Mouse (Mus musculus): Measurements from ENCODE around the gene Ccdc13.

The Ccdc13 gene

DNA sequence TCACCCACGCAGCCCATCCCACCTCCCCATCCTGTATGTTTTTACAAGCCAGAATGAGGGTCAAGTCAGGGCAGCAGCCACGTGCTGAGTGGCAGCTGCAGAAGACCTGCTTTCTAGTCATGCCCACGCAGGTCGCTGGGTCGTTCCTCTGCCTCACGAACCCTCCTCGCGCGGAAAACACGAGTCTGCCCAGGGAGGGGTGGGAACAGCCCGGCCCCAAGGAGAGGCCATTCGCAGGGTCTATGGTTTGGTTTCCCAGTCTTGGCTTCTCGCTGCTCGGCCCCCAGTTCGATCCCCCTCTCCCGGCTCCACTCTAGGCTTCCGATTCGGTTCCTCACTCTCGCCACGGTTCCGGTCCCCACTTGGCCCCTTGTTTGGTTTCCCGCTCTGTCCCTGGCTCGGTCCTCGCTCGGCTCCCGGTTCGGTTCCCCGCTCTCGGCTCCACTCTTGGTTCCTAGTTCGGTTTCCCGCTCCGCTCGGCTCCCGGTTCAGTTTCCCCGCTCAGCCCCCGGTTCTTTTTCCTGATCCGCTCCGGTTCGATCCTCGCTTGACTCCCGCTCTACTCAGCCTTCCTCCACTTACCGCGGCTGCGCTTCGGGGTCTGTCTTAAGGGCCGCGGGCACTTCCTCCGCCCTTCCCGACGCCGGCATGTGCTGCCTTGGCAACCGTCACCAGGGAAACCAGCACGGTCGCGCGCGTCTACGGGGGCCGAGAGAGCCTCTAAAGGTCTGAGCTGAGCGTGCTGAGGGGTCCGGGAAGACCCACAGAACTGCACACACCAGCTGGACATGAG is at the start of gene Ccdc13:
Gene Ccdc13 (minus strand): TSS at position 633 of the 793 bp plus-strand sequence.
- DNase-seq, result peak; percentile 85 to 87

DNA sequence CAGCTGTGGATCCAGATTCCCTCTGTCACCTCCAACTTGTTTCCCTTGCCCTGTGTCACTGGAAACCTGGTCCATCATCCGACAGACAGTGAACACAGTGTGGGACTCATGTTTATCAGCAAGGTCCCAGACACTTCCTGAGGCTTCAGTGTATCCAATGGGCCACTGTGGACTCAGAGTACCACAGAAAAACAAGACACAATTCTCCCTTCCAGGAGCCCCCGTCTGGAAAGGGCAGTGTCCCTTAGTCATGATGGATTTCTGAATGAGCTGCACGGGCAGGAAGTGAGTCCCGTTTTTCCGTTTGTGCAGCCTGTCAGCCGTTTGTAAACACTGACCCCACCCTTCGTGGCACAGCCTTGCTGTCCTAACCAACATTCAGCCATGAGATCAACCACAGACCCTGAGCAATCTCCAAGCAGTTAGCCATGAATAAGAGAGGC is 42.8 kb upstream of the Ccdc13 start:
- peak; percentile 68 to 82 for DNase-seq

DNA sequence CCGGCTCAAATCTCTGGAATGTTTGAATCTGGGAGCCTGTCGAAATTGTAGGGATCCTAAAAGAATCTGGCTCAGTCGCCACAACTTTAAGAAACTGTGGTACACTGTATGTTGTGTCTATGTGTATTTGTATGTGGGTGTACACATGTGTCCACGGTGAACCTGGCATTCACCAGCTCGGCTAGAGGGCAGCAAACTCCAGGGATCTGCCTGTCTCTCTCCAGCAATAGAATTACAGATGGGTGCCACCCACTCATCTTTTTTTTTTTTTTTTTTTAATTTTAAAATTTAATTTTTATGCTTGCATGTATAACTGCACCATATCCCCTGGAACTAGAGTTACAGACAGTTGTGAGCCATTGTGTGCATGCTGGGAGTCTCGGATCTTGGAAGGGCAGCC is 42.0 kb upstream of the Ccdc13 start:
- peak in 1 of 2 experiments; percentile 33 for DNase-seq

DNA sequence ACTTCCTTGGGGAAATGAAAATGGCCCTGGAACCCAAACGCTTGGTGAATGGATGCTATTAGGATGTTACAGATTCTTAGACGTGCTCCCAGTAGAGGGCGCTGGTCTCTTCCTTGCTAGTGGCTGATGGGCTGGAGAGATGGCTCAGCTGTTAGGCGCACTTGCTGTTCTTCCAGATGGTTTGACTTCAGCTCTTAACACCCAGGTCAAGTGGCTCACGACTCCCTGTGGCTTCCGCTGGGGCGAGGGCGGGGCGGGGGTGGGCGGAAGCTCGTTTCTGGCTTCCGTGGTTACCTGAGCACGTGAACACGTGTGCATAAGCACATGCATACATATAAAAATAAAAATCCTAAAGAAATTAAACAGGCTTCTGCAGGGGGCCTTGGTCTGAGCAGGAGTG is 41.6 kb upstream of the Ccdc13 start:
- peak; percentile 75 to 79 for DNase-seq

- DNase-seq, result peak in 1 of 2 experiments; percentile 74
These were observed 37.9 kb upstream of the Ccdc13 start for GRCm38 (mm10) chr9:121877052-121877740.

DNA sequence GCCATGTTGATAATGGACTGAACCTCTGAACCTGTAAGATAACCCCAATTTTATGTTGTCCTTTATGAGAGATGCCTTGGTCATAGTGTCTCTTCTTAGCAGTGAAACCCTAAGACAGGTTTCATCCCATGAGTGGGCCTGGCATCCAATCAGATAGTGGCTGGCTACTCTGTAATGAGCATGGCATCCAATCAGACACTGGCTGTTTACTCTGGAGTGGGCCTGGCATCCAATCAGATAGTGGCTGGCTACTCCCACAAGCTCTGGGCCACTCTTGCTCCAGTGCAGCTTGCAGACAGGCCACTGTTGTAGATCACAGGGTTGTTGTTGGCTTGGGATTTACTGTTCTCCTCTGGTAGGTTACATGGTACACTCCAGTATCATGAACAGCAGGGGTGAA is 34.3 kb upstream of the Ccdc13 start:
- no peak for DNase-seq

GRCm38 (mm10) chr9:121872062-121872683 is 32.9 kb upstream of the Ccdc13 start:
- DNase-seq, result no peak

DNA sequence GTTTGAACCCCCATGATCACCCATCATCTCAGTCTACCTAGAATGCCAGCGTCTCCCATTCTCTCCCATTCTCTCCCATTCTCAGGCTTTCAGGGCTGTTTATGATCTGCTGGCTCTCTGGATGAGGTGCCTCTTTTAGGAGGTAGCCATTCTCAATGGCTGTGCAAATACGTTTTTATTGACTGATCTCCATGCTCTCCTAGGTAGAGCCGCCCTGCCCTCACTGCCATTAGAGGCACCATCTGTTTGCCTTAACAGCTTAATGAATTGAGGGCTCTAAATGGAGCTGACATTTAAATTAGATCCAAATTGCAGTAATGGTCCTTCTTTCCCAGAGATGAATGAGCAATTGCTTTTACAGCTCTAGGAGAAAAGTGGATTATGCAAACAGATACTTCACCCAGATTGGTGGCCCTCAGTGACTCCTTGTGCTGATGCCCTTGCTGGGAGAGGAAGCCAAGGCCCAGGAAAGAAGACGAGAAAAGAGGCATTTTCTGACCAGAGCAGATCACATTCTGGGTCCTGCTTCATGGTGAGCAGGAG is 30.8 kb upstream of the Ccdc13 start:
- no peak for DNase-seq

- DNase-seq, result no peak
These were observed 30.2 kb upstream of the Ccdc13 start for GRCm38 (mm10) chr9:121869432-121869831.

- no peak for DNase-seq
These were observed 29.0 kb upstream of the Ccdc13 start for GRCm38 (mm10) chr9:121868236-121868635.

DNA sequence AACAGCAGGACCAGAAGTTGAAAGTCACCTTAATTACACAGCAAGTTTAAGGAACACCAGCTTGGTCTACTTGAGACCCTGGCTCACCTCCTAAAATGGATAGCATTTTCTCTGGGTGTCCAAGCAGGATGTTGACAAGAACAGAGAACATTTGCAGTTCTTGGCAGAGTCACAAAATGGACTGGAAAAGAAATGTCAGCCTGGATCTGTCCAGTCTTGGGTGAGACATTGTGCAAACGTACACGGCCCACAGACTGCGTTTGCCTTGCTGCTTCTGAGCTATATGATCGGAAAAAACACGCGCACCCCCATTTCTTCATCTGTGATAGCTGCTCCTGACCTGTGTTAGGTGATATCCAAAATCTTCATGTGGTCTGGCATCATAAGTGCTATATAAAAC is 28.4 kb upstream of the Ccdc13 start:
- DNase-seq, result peak; percentile 35 to 46

- no peak for DNase-seq
These were observed 26.3 kb upstream of the Ccdc13 start for GRCm38 (mm10) chr9:121865425-121866008.

GRCm38 (mm10) chr9:121864837-121865236 is 25.6 kb upstream of the Ccdc13 start:
- DNase-seq, result no peak

GRCm38 (mm10) chr9:121860921-121861320 is 21.7 kb upstream of the Ccdc13 start:
- no peak for DNase-seq

- DNase-seq, result no peak
These were observed 20.1 kb upstream of the Ccdc13 start for GRCm38 (mm10) chr9:121859345-121859744.

- no peak for DNase-seq
These were observed 18.9 kb upstream of the Ccdc13 start, which contains the start of gene Higd1a for GRCm38 (mm10) chr9:121858153-121858488. Gene Higd1a (minus strand): TSS chr9:121858362.

DNA sequence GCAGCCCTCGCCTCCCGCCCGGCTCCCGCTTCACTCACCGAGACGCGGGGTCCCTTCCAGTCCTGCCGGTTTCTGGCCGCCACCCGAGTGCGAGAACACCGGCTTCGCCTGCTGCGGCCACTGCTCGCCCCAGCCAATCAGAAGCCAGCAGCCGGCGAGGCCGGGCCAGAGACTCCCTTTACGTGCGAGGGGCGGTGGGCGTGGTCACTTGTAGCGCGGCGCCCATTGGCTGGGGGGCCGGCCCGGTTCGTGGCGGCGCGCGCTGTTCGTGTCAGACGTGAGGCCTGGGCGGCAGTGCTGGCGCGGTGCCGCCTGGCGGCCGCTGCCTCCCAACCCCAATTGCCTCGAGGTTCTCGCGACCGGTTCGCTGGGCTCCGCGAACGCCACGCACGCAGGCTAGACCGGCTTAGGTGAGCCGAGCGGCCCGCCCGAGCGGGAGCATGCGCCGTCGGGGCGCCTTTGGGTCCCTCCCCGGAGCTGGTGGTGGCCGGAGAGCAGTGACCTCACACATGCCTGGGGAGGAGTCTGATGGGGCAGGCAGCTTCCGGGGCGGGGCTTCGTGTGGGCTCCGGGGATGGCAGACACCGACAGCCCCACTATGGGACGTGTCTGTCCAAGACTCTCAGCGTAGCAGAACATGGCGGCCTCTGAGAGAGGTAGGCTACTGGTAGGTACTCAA is 18.4 kb upstream of the Ccdc13 start:
- DNase-seq, result peak; percentile 99

DNA sequence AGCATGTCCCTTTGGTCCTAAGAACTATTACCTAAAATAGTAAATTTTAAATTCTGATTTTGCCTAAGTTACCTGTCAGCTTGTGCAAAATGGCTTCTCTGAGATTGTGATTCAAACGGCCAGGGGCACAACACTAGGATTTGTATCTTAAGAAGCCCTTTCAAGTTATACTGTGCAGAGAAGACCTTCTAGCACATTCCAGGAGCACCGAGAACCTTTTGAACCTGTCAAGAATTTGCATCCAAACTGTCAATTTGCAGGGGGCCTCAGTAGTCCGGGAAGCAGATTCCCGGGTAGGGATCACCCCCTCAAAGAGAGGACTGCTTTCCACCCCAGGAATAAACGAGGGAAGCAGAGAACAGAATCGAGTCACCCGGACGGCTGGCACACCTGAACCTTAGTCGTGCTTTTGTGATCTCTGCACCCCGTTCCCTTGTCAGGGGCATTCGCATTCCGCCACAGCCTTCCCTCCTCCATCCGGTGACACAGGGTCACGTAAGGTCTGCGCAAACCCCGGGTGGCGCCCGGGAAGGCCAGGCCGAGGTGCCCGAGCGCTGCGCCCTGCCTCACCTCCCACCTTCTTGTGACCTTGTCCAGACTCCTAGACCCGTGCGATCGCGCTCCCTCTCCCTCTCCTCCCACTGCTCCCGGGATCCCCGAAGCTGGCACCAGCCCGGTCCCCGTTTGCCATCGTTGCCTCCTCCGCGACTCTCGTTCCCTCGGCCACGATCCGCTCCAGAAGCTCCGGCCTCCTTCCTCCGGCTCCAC is 17.6 kb upstream of the Ccdc13 start:
- no peak for DNase-seq

DNA sequence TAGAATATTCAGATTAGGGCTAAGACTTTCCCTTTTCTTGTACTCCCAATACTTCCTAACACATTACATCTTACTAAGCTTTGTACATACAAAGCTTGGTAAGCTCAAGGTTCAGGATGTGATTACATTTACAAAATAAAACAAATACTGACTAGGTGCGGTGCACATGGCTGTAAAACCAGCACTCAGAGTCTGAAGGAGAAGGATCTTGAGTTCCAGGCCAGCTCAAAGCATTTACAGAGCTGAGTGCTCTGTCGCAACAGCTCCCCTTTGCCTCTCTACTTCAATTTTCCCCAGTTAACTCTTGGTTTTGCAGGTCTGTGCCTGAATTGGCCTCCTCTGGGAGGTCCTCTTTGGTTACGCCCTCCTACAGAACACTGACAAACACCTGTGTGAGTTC is 15.0 kb upstream of the Ccdc13 start:
- no peak for DNase-seq

- DNase-seq, result no peak
These were observed 8.6 kb upstream of the Ccdc13 start for GRCm38 (mm10) chr9:121847842-121848241.

DNA sequence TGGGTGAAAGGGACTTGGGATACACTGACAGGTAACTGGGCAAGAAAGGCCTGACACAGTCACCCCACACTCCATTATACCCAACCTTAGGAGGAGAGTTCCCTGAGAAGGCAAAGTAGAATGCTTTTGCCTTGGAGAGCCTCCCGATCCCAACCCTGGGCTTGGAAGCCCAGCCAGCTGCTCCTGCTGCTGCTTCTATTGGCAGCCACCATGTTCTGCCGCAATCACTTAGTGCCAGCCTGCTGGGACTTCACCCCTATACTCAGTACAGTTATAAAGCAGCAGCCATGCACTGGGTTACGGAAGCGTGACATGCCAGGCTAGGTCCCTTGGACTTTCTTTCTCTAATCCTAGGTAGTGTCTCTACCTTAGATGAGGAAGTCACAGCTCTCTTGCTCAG is 7.9 kb upstream of the Ccdc13 start:
- DNase-seq, result no peak

Measured in lung, postnatal 4 days (tissue).